Mouse (Mus musculus) MEL (cell line): ENCODE data around the gene Cfap77. TPM values are rescaled to one million over a fixed set of nuclear protein-coding genes. Genes with fewer than 3 reads are reported as not detected.

Experiments used
- DNase-seq: peaks from one replicate; pipeline ENCODE4 v3.0.0; 2011; ENCODE audit warnings: low read depth, low spot score
- H3K27ac ChIP-seq: 2 replicates; pipeline ENCODE4 v1.5.1; 2012; ENCODE audit warnings: low read depth, mild to moderate bottlenecking, control low read depth, low read length, moderate library complexity; ENCODE audit not compliant: control insufficient read depth
- H3K27me3 ChIP-seq, 2 experiments: fragments of 150-350 bp in 1 of 2; sonication (generic) in 1 of 2; 2 replicates each; pipeline ENCODE4 v1.6.1; 2012; ENCODE audit warnings: low read length in 2 of 2, mild to moderate bottlenecking in 2 of 2, improper control_type of control experiment in 1 of 2, moderate library complexity in 1 of 2; ENCODE audit not compliant: insufficient read depth in 2 of 2, control insufficient read depth in 1 of 2
- H3K36me3 ChIP-seq, 2 experiments: 2 replicates each; pipeline ENCODE4 v1.6.1; 2012 to 2014; ENCODE audit warnings: low read length in 2 of 2, improper control_type of control experiment in 1 of 2, inconsistent platforms in 1 of 2, mild to moderate bottlenecking in 1 of 2; ENCODE audit not compliant: insufficient read depth in 2 of 2, control insufficient read depth in 1 of 2
- H3K4me1 ChIP-seq, 2 experiments: fragments of 150-350 bp in 1 of 2; sonication (generic) in 1 of 2; 2 replicates each; pipeline ENCODE4 v1.6.1; 2012; ENCODE audit warnings: low read length in 2 of 2, improper control_type of control experiment in 1 of 2, mild to moderate bottlenecking in 1 of 2; ENCODE audit not compliant: insufficient read depth in 2 of 2, control insufficient read depth in 1 of 2
- H3K4me3 ChIP-seq, 2 experiments: fragments of 150-350 bp in 1 of 2; sonication (generic) in 1 of 2; 2 replicates each; pipeline ENCODE4 v1.5.1; 2012; ENCODE audit warnings: low read depth in 2 of 2, low read length in 2 of 2, mild to moderate bottlenecking in 2 of 2, moderate library complexity in 2 of 2, control low read depth in 1 of 2, improper control_type of control experiment in 1 of 2; ENCODE audit not compliant: control insufficient read depth in 1 of 2, insufficient read depth in 1 of 2
- H3K79me2 ChIP-seq: 2 replicates; pipeline ENCODE4 v1.6.1; 2012; ENCODE audit warnings: mild to moderate bottlenecking, low read length, moderate library complexity; ENCODE audit not compliant: control insufficient read depth, poor library complexity, insufficient read depth
- H3K9ac ChIP-seq: 2 replicates; pipeline ENCODE4 v1.6.1; 2012; ENCODE audit warnings: low read depth, mild to moderate bottlenecking, control low read depth, low read length, moderate library complexity; ENCODE audit not compliant: control insufficient read depth, poor library complexity, severe bottlenecking
- H3K9me3 ChIP-seq: fragments of 150-350 bp; sonication (generic); replicated peaks from 2 replicates; pipeline ENCODE4 v1.6.1; 2012; ENCODE audit warnings: mild to moderate bottlenecking, low read length, improper control_type of control experiment, moderate library complexity; ENCODE audit not compliant: insufficient read depth
- CHD1 ChIP-seq: IDR thresholded peaks from 2 replicates; pipeline ENCODE4 v1.6.1; 2012; ENCODE audit warnings: low read depth, mild to moderate bottlenecking, inconsistent platforms, low read length, improper control_type of control experiment
- CHD2 ChIP-seq: IDR thresholded peaks from 2 replicates; pipeline ENCODE4 v1.6.1; 2011; ENCODE audit warnings: low read length, improper control_type of control experiment
- CTCF ChIP-seq, 3 experiments: IDR thresholded peaks in 2 of 3; conservative IDR thresholded peaks in 1 of 3; 2 replicates each; pipeline ENCODE4 v1.5.1; 2011 to 2012; ENCODE audit warnings: low read length in 3 of 3, low read depth in 2 of 3, mild to moderate bottlenecking in 2 of 3, improper control_type of control experiment in 1 of 3, inconsistent platforms in 1 of 3, mixed read lengths in 1 of 3, moderate library complexity in 1 of 3; ENCODE audit not compliant: control insufficient read depth in 1 of 3, insufficient read depth in 1 of 3, poor library complexity in 1 of 3, severe bottlenecking in 1 of 3
- E2F4 ChIP-seq: IDR thresholded peaks from 2 replicates; pipeline ENCODE4 v1.6.1; 2011; ENCODE audit warnings: low read depth, low read length, improper control_type of control experiment, borderline replicate concordance
- HCFC1 ChIP-seq: IDR thresholded peaks from 2 replicates; pipeline ENCODE4 v1.6.1; 2012; ENCODE audit warnings: low read depth, mild to moderate bottlenecking, inconsistent platforms, low read length, improper control_type of control experiment, moderate library complexity
- MYC ChIP-seq: IDR thresholded peaks from 2 replicates; pipeline ENCODE4 v1.6.1; 2011; ENCODE audit warnings: low read depth, mild to moderate bottlenecking, low read length, improper control_type of control experiment, moderate library complexity
- NRF1 ChIP-seq: IDR thresholded peaks from 2 replicates; pipeline ENCODE4 v1.6.1; 2014; ENCODE audit warnings: low read depth, mild to moderate bottlenecking, inconsistent platforms, low read length, improper control_type of control experiment, moderate library complexity; ENCODE audit not compliant: poor library complexity, insufficient read depth, severe bottlenecking
- POLR2A ChIP-seq, 2 experiments: IDR thresholded peaks; 2 replicates each; pipeline ENCODE4 v1.6.1; 2011 to 2012; ENCODE audit warnings: low read length in 2 of 2, mild to moderate bottlenecking in 2 of 2, control low read depth in 1 of 2, improper control_type of control experiment in 1 of 2, low read depth in 1 of 2, moderate library complexity in 1 of 2; ENCODE audit not compliant: control insufficient read depth in 1 of 2, insufficient read depth in 1 of 2, poor library complexity in 1 of 2
- POLR2AphosphoS2 ChIP-seq: IDR thresholded peaks from 2 replicates; pipeline ENCODE4 v1.6.1; 2011; ENCODE audit warnings: low read length, improper control_type of control experiment
- POLR2AphosphoS5 ChIP-seq: IDR thresholded peaks from 2 replicates; pipeline ENCODE4 v1.6.1; 2012; ENCODE audit warnings: low read depth, borderline replicate concordance, mild to moderate bottlenecking, inconsistent platforms, low read length, moderate library complexity, mixed read lengths
- RAD21 ChIP-seq: IDR thresholded peaks from 2 replicates; pipeline ENCODE4 v1.6.1; 2011; ENCODE audit warnings: mild to moderate bottlenecking, low read depth, low read length, improper control_type of control experiment
- RCOR1 ChIP-seq: IDR thresholded peaks from 2 replicates; pipeline ENCODE4 v1.6.1; 2012; ENCODE audit warnings: low read depth, mild to moderate bottlenecking, inconsistent platforms, low read length, improper control_type of control experiment
- SIN3A ChIP-seq: IDR thresholded peaks from 2 replicates; pipeline ENCODE4 v1.6.1; 2012; ENCODE audit warnings: low read length, improper control_type of control experiment, inconsistent platforms
- SMC3 ChIP-seq: IDR thresholded peaks from 2 replicates; pipeline ENCODE4 v1.6.1; 2011; ENCODE audit warnings: low read depth, low read length, improper control_type of control experiment
- UBTF ChIP-seq: IDR thresholded peaks from 2 replicates; pipeline ENCODE4 v1.6.1; 2012; ENCODE audit warnings: low read depth, mild to moderate bottlenecking, inconsistent platforms, low read length, improper control_type of control experiment, moderate library complexity, borderline replicate concordance; ENCODE audit not compliant: insufficient read depth
- ZC3H11A ChIP-seq: IDR thresholded peaks from 2 replicates; pipeline ENCODE4 v1.6.1; 2012; ENCODE audit warnings: low read depth, mild to moderate bottlenecking, inconsistent platforms, low read length, improper control_type of control experiment
- ZKSCAN1 ChIP-seq: IDR thresholded peaks from 2 replicates; pipeline ENCODE4 v1.6.1; 2012; ENCODE audit warnings: low read depth, mild to moderate bottlenecking, inconsistent platforms, low read length, improper control_type of control experiment, moderate library complexity
- ZNF384 ChIP-seq: IDR thresholded peaks from 2 replicates; pipeline ENCODE4 v1.6.1; 2012; ENCODE audit warnings: low read depth, mild to moderate bottlenecking, inconsistent platforms, low read length, improper control_type of control experiment
- polyA plus RNA-seq, 2 experiments: library from polyadenylated mRNA; stranded (reverse) in 1 of 2; unstranded in 1 of 2; fragments of >175 nt in 1 of 2; fragments of >200 nt in 1 of 2; gene quantifications; 2 replicates each; pipeline versions ENCODE4 v1.2.1 to v1.2.4; 2012; ENCODE audit warnings: low replicate concordance in 2 of 2, low read depth in 1 of 2; ENCODE audit not compliant: insufficient read length in 2 of 2, insufficient read depth in 1 of 2, missing spikeins in 1 of 2
- total RNA-seq: library from RNA; depleted of rRNA; stranded (reverse); fragments of 300-350 nt; gene quantifications from 2 replicates; pipeline ENCODE4 v1.2.3, GENCODE M21; 2012

The Cfap77 gene
- total and polyA plus RNA-seq, 3 experiments, result 1.1 to 2.4 TPM; not detected in 1

- Histone ChIP-seq H3K9ac (no peak overlapping the region), H3K27me3 (no peaks in the 10 kb centered on the region; a peak in 2 of 4 replicates), H3K36me3 (no peaks in the 10 kb centered on the region), H3K79me2 (no peaks in the 10 kb centered on the region), H3K9me3 (no peaks in the 10 kb centered on the region)
- TF ChIP-seq SMC3 (peak; percentile 54), RAD21 (peak; percentile 26), CTCF (IDR thresholded peaks at IDR 0.05 in 2 of 3, conservative IDR thresholded peaks at IDR 0.05 in 1 of 3; ENCODE audit: control insufficient read depth in 1 of 3, insufficient read depth in 1 of 3, low read depth in 2 of 3, low read length in 3 of 3, poor library complexity in 1 of 3, severe bottlenecking in 1 of 3) (peak in 2 of 3 experiments; percentile 26 to 58; a peak in 2 of 6 replicates), HCFC1 (no peak), E2F4 (no peak), UBTF (no peak), CHD2 (no peak), NRF1 (no peak), CHD1 (no peak), ZC3H11A (no peak), MYC (no peak), SIN3A (no peak)
- TF ChIP-seq, all 39 proteins: peak for 3
- H3K4me1 ChIP-seq, result no peaks in the 10 kb centered on the region
- no peak overlapping the region for H3K4me3 ChIP-seq
- H3K27ac ChIP-seq, result no peak overlapping the region
- peak; percentile 19 for DNase-seq
These were observed 12.7 kb downstream of the Cfap77 start for GRCm38 (mm10) chr2:29042124-29042523.

GRCm38 (mm10) chr2:29041477-29041768 lies 13.4 kb downstream of the Cfap77 start:
- Histone ChIP-seq H3K27ac (no peak overlapping the region), H3K9me3 (no peaks in the 10 kb centered on the region), H3K4me1 (no peaks in the 10 kb centered on the region), H3K36me3 (no peaks in the 10 kb centered on the region), H3K79me2 (no peaks in the 10 kb centered on the region), H3K27me3 (no peaks in the 10 kb centered on the region; a peak in 2 of 4 replicates), H3K9ac (no peak overlapping the region), H3K4me3 (no peak overlapping the region)
- DNase-seq, result no peak
- TF ChIP-seq SMC3 (no peak), ZKSCAN1 (no peak), ZNF384 (no peak), NRF1 (no peak), RCOR1 (no peak), RAD21 (no peak), UBTF (no peak), HCFC1 (no peak), POLR2AphosphoS2 (no peak), POLR2A (IDR thresholded peaks at IDR 0.05; ENCODE audit: control insufficient read depth in 1 of 2, insufficient read depth in 1 of 2, low read depth in 1 of 2, low read length in 2 of 2, poor library complexity in 1 of 2) (no peak), ZC3H11A (no peak), POLR2AphosphoS5 (no peak)
- TF ChIP-seq, all 39 proteins: peak for 0
